Mouse (Mus musculus): ENCODE measurements at regions not wholly inside any gene's neighbourhood (a gene's known extent, or its start where the extent isn't known, plus 50 kb on each side); places are given as distances from the start of the nearest gene placed in this dataset.

- DNase-seq, result no peak
- Histone ChIP-seq H3K4me3 (replicated peaks; ENCODE audit: low read depth, low read length) (no peak overlapping the region), H3K9me3 (ENCODE audit: control insufficient read depth, low read length) (no peaks in the 10 kb centered on the region), H3K9ac (replicated peaks; ENCODE audit: low read length) (no peak overlapping the region), H3K27me3 (ENCODE audit: control insufficient read depth, insufficient read depth, low read length) (no peaks in the 10 kb centered on the region), H3K4me1 (ENCODE audit: control insufficient read depth, insufficient read depth, low read length) (no peaks in the 10 kb centered on the region), H3K27ac (replicated peaks; ENCODE audit: low read depth, low read length) (no peak overlapping the region), H3K4me2 (ENCODE audit: low read length) (no peak overlapping the region), H3K36me3 (ENCODE audit: control insufficient read depth, insufficient read depth, low read length) (no peaks in the 10 kb centered on the region)
- WGBS, result 81% methylated on average over 8 of the region's 8 CpGs
- ATAC-seq (ENCODE audit: low FRiP score, low TSS enrichment), result no peak
These were observed 144.0 kb upstream of the Cmc1 start for GRCm38 (mm10) chr9:118294011-118294410.

DNA sequence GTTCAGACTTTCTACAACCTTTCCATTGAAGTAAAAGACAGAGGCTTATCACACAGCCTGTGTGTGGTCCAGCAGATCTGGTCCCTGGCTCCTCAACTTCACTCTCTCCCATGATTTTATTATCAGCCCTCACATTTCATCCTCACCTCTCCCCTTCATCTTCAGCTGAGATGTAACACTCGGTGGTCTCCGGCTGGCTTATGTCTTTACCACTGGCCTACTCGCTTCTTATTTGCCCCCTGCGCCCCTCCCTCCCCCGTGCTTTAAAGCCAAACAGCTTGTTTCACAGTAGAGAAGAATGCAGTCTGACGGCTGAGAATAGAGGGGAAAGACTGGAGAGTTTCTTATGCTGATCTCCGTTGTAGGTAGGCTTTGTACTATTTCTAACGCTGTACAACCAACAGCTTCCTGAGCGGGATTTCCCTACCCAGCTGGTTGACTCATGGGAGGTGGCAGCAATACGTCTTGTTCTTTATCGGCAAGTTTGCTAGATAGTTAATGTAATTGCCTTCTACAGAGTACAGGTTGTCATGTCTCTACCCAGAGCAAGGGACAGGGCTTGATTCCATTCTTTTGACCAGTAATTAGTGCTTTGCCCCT is 152.9 kb upstream of the Cmc1 start:
- H3K4me2 ChIP-seq (ENCODE audit: low read length), result no peak overlapping the region
- H3K4me3 ChIP-seq (replicated peaks; ENCODE audit: low read depth, low read length), result no peak overlapping the region
- ATAC-seq (ENCODE audit: low FRiP score, low TSS enrichment) (no peak), DNase-seq (no peak)
- WGBS, result 64% methylated on average over 11 of the region's 11 CpGs
- H3K9ac ChIP-seq (replicated peaks; ENCODE audit: low read length), result no peak overlapping the region
- no peaks in the 10 kb centered on the region for H3K9me3 ChIP-seq (ENCODE audit: control insufficient read depth, low read length)
- H3K4me1 ChIP-seq (ENCODE audit: control insufficient read depth, insufficient read depth, low read length), result no peaks in the 10 kb centered on the region
- no peaks in the 10 kb centered on the region for H3K27me3 ChIP-seq (ENCODE audit: control insufficient read depth, insufficient read depth, low read length)
- no peak overlapping the region for H3K27ac ChIP-seq (replicated peaks; ENCODE audit: low read depth, low read length)
- no peaks in the 10 kb centered on the region for H3K36me3 ChIP-seq (ENCODE audit: control insufficient read depth, insufficient read depth, low read length)

- WGBS, result 40% methylated on average over 18 of the region's 18 CpGs
- Histone ChIP-seq H3K36me3 (ENCODE audit: control insufficient read depth, insufficient read depth, low read length) (no peaks in the 10 kb centered on the region), H3K9me3 (ENCODE audit: control insufficient read depth, low read length) (no peaks in the 10 kb centered on the region), H3K9ac (replicated peaks; ENCODE audit: low read length) (no peak overlapping the region), H3K27me3 (ENCODE audit: control insufficient read depth, insufficient read depth, low read length) (peaks cover 5% of the 10 kb centered on the region; the same call in 1 of the 2 replicates), H3K4me1 (ENCODE audit: control insufficient read depth, insufficient read depth, low read length) (0 out of 2 replicates have a peak, but pooled peaks cover 4% of the 10 kb centered on the region), H3K4me3 (replicated peaks; ENCODE audit: low read depth, low read length) (no peak overlapping the region), H3K27ac (replicated peaks; ENCODE audit: low read depth, low read length) (no peak overlapping the region; the same call in 1 of the 2 replicates), H3K4me2 (ENCODE audit: low read length) (no peak overlapping the region)
- ATAC-seq (ENCODE audit: low FRiP score, low TSS enrichment), result peak; percentile 74; the same call in 1 of the 2 replicates
- peak; percentile 76 for DNase-seq
These were observed 159.5 kb upstream of the Eomes start for GRCm38 (mm10) chr9:118318357-118319140.

- no peaks in the 10 kb centered on the region for H3K9me3 ChIP-seq (ENCODE audit: control insufficient read depth, low read length)
- H3K9ac ChIP-seq (replicated peaks; ENCODE audit: low read length), result no peak overlapping the region
- ATAC-seq (ENCODE audit: low FRiP score, low TSS enrichment), result no peak
- H3K4me2 ChIP-seq (ENCODE audit: low read length), result no peak overlapping the region
- no peak overlapping the region for H3K27ac ChIP-seq (replicated peaks; ENCODE audit: low read depth, low read length)
- no peaks in the 10 kb centered on the region for H3K4me1 ChIP-seq (ENCODE audit: control insufficient read depth, insufficient read depth, low read length)
- no peaks in the 10 kb centered on the region for H3K36me3 ChIP-seq (ENCODE audit: control insufficient read depth, insufficient read depth, low read length)
- H3K27me3 ChIP-seq (ENCODE audit: control insufficient read depth, insufficient read depth, low read length), result no peaks in the 10 kb centered on the region
- no peak for DNase-seq
- no peak overlapping the region for H3K4me3 ChIP-seq (replicated peaks; ENCODE audit: low read depth, low read length)
- WGBS, result 45% methylated on average over 12 of the region's 12 CpGs
These were observed 154.2 kb upstream of the Eomes start for GRCm38 (mm10) chr9:118323796-118324195.

- Histone ChIP-seq H3K4me3 (replicated peaks; ENCODE audit: low read depth, low read length) (no peak overlapping the region), H3K4me1 (ENCODE audit: control insufficient read depth, insufficient read depth, low read length) (no peaks in the 10 kb centered on the region), H3K9me3 (ENCODE audit: control insufficient read depth, low read length) (no peaks in the 10 kb centered on the region), H3K27me3 (ENCODE audit: control insufficient read depth, insufficient read depth, low read length) (no peaks in the 10 kb centered on the region), H3K27ac (replicated peaks; ENCODE audit: low read depth, low read length) (no peak overlapping the region), H3K36me3 (ENCODE audit: control insufficient read depth, insufficient read depth, low read length) (no peaks in the 10 kb centered on the region), H3K9ac (replicated peaks; ENCODE audit: low read length) (no peak overlapping the region), H3K4me2 (ENCODE audit: low read length) (no peak overlapping the region)
- WGBS, result 40% methylated on average over 9 of the region's 9 CpGs
- ATAC-seq (ENCODE audit: low FRiP score, low TSS enrichment) (no peak), DNase-seq (no peak)
These were observed 151.4 kb upstream of the Eomes start for GRCm38 (mm10) chr9:118326656-118327055.

GRCm38 (mm10) chr9:118327904-118328303 is 150.1 kb upstream of the Eomes start:
- no peak overlapping the region for H3K4me2 ChIP-seq (ENCODE audit: low read length)
- ATAC-seq (ENCODE audit: low FRiP score, low TSS enrichment) (no peak), DNase-seq (no peak)
- H3K4me3 ChIP-seq (replicated peaks; ENCODE audit: low read depth, low read length), result no peak overlapping the region
- H3K36me3 ChIP-seq (ENCODE audit: control insufficient read depth, insufficient read depth, low read length), result no peaks in the 10 kb centered on the region
- no peak overlapping the region for H3K27ac ChIP-seq (replicated peaks; ENCODE audit: low read depth, low read length)
- H3K4me1 ChIP-seq (ENCODE audit: control insufficient read depth, insufficient read depth, low read length), result no peaks in the 10 kb centered on the region
- H3K9me3 ChIP-seq (ENCODE audit: control insufficient read depth, low read length), result no peaks in the 10 kb centered on the region
- H3K9ac ChIP-seq (replicated peaks; ENCODE audit: low read length), result no peak overlapping the region
- 84% methylated on average over 6 of the region's 6 CpGs for WGBS
- H3K27me3 ChIP-seq (ENCODE audit: control insufficient read depth, insufficient read depth, low read length), result no peaks in the 10 kb centered on the region

GRCm38 (mm10) chr9:118341401-118341800 is 136.6 kb upstream of the Eomes start:
- no peak for ATAC-seq (ENCODE audit: low FRiP score, low TSS enrichment)
- WGBS, result 37% methylated on average over 12 of the region's 12 CpGs

DNA sequence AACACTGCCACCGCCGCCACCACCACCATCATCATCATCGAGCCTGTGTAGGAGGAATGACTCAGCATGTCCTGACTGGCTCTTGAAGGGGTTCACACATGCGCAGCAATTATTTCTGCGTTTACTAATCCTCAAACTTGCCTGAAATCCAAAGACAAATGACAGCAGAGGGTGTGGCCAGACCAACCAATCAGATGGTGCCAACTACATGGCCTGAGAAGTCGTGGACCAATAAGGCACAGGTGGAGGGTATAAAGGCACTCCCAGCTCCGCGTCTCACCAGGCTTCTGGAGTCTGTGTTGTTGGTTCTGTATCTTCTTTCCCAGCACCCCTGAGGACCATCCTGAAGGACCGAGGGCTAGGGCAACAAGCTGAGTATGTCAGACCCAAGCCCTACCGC is 123.1 kb upstream of the Eomes start:
- 92% methylated on average over 10 of the region's 10 CpGs for WGBS
- no peaks in the 10 kb centered on the region for H3K36me3 ChIP-seq (ENCODE audit: control insufficient read depth, insufficient read depth, low read length)
- no peak overlapping the region for H3K27ac ChIP-seq (replicated peaks; ENCODE audit: low read depth, low read length)
- no peaks in the 10 kb centered on the region for H3K9me3 ChIP-seq (ENCODE audit: control insufficient read depth, low read length)
- no peak overlapping the region for H3K9ac ChIP-seq (replicated peaks; ENCODE audit: low read length)
- no peak for ATAC-seq (ENCODE audit: low FRiP score, low TSS enrichment)
- no peak overlapping the region for H3K4me3 ChIP-seq (replicated peaks; ENCODE audit: low read depth, low read length)
- no peak for DNase-seq
- no peaks in the 10 kb centered on the region for H3K4me1 ChIP-seq (ENCODE audit: control insufficient read depth, insufficient read depth, low read length)
- no peaks in the 10 kb centered on the region for H3K27me3 ChIP-seq (ENCODE audit: control insufficient read depth, insufficient read depth, low read length)
- no peak overlapping the region for H3K4me2 ChIP-seq (ENCODE audit: low read length)

More at GRCm38 (mm10) chr9:118341401-118341800, 136.6 kb upstream of the Eomes start:
- Histone ChIP-seq H3K4me3 (replicated peaks; ENCODE audit: low read depth, low read length) (peak overlapping the region; percentile 26), H3K36me3 (ENCODE audit: control insufficient read depth, insufficient read depth, low read length) (no peaks in the 10 kb centered on the region), H3K9me3 (ENCODE audit: control insufficient read depth, low read length) (no peaks in the 10 kb centered on the region), H3K9ac (replicated peaks; ENCODE audit: low read length) (peak overlapping the region; percentile 42), H3K4me1 (ENCODE audit: control insufficient read depth, insufficient read depth, low read length) (no peaks in the 10 kb centered on the region), H3K4me2 (ENCODE audit: low read length) (peak overlapping the region; percentile 49), H3K27ac (replicated peaks; ENCODE audit: low read depth, low read length) (no peak overlapping the region), H3K27me3 (ENCODE audit: control insufficient read depth, insufficient read depth, low read length) (no peaks in the 10 kb centered on the region)
- peak; percentile 53 for DNase-seq

DNA sequence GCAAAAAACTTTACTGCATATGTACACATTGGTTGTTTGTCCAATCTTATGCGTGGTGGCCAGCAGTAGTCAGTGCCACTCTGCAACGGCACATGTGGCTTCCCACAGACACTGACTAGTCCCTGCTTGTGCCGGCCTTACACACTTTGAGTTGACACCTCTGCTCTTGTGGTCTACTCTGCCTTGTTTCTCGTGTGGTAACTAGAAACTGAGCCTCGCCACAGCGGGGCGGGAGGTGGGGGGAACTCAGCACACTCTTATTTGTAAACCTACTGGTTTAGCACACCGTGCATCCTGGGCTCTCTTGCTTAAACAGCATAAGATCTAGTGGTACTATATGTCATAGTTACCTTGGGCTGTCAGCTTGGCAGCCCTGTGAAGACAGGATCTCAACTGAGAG is 120.6 kb upstream of the Eomes start:
- 95% methylated on average over 8 of the region's 8 CpGs for WGBS
- ATAC-seq (ENCODE audit: low FRiP score, low TSS enrichment), result no peak

More for the DNA sequence above, 120.6 kb upstream of the Eomes start:
- Histone ChIP-seq H3K9me3 (ENCODE audit: control insufficient read depth, low read length) (no peaks in the 10 kb centered on the region), H3K27me3 (ENCODE audit: control insufficient read depth, insufficient read depth, low read length) (no peaks in the 10 kb centered on the region), H3K9ac (replicated peaks; ENCODE audit: low read length) (no peak overlapping the region), H3K27ac (replicated peaks; ENCODE audit: low read depth, low read length) (no peak overlapping the region), H3K36me3 (ENCODE audit: control insufficient read depth, insufficient read depth, low read length) (no peaks in the 10 kb centered on the region), H3K4me3 (replicated peaks; ENCODE audit: low read depth, low read length) (no peak overlapping the region), H3K4me1 (ENCODE audit: control insufficient read depth, insufficient read depth, low read length) (no peaks in the 10 kb centered on the region), H3K4me2 (ENCODE audit: low read length) (no peak overlapping the region)
- DNase-seq, result no peak
